Mouse (Mus musculus) spleen, postnatal 14 days (tissue): ENCODE measurements at regions not wholly inside any gene's neighbourhood (a gene's known extent, or its start where the extent isn't known, plus 50 kb on each side); places are given as distances from the start of the nearest gene placed in this dataset.
"Not testable (repeated sequence)": the region's sequence is repeated elsewhere in the genome, so short reads cannot be mapped to it uniquely, and the experiment has no call there.

Experiments
- DNase-seq, 2 experiments: peaks; one replicate each; pipeline ENCODE4 v3.0.0; 2021 to 2022; ENCODE audit warnings: low spot score in 2 of 2

- no peak for DNase-seq
These were observed 180.7 kb upstream of the Plxna2 start for GRCm38 (mm10) chr1:194437301-194437700.

DNA sequence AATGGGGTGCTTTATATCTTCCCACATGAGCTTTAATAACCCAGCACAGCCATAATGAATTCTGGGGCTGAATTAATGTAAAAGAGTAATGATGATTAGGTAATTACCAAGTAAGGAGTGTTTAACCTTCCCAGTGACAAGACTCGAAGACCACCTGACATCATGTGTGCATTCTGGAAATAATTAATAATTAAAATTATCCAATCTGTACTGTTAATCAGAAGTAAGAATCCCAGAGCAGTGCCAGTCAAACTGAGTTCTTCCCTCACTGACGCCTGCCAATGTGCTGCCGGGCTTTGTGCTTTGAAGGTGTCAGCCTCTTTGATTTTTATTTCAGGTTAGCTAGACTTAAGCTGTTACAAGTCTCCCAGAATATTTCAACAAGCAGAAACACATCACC, 183.0 kb upstream of the Plxna2 start:
- DNase-seq = no peak

- no peak for DNase-seq
These were observed 189.4 kb upstream of the Plxna2 start for GRCm38 (mm10) chr1:194428586-194428985.

- DNase-seq = no peak
These were observed 191.7 kb upstream of the Plxna2 start for GRCm38 (mm10) chr1:194426293-194426692.

GRCm38 (mm10) chr1:194424201-194424600, 193.8 kb upstream of the Plxna2 start:
- DNase-seq = no peak

- DNase-seq = no peak
These were observed 205.8 kb upstream of the Plxna2 start for GRCm38 (mm10) chr1:194412193-194412592.

DNA sequence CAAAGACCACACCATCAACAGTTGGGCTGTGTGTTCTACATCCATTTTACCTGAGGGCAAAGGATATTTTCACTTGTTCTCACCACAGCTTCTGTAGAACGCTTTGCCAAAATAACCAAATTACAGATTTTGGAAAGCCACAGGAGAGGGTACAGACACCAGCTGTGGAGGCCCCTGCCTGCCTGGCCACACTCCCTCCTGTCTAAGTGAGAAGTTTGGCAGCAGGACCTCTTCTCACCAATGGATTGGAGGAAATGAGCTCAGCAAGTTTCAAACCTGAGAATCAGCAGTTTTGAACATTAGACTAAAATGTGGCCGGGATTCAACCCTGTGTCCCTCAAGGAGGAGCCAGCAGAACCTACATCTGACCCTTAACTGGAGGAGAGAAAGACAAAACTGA, 206.2 kb upstream of the Plxna2 start:
- no peak for DNase-seq

DNA sequence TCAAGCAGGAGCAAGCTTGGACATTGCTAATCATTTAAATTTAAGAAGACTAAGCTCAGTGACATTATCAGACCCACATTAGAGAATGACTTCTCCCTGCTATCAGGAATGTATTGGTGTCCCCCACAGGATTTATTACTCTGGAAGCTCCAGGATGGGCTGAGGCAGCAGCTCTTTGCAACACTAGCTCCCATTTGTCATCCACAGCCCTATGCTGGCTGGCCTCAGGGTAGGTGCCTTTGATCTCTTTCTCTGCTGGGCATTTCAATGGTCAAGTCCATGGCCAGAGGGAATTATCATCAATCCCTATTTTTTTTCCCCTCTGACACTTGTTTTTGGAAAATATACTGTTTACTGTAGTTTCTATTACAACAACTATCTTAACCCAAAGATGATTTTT, 218.7 kb upstream of the Plxna2 start:
- DNase-seq = no peak

DNA sequence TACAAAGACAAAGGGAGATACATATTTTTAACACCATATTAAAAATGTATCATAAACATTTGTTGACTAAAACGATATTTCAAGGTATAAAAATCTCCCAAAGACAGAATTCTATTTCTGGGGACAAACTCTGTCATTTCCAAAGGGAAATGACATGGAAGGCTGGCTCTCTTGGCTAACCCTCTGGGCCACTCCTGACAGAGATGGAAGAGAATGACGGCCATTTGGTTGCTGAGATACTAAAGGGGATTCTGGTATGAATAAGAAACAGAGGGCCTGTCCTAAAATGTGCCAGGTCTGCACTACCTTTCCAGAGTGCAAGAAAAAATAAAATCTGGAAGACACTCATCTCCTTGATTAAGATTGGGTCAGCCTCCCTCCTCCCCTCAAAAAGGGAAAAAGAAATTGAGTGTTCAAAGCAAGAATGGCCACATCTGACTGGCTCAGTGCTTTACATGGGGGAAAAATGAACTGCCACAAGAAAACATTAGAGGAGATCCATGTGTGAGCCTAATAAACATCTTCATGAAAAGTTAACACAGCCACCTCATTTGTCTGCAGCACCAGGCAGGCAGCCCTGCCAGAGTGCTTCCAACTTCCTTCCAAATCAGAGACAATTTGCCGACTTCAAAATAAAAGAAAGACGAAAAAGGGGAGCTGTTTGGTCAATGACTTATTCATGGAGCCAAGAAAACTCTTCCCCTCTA, 221.1 kb upstream of the Plxna2 start:
- DNase-seq = no peak

GRCm38 (mm10) chr1:194393720-194394119, 224.3 kb upstream of the Plxna2 start:
- DNase-seq = no peak

DNA sequence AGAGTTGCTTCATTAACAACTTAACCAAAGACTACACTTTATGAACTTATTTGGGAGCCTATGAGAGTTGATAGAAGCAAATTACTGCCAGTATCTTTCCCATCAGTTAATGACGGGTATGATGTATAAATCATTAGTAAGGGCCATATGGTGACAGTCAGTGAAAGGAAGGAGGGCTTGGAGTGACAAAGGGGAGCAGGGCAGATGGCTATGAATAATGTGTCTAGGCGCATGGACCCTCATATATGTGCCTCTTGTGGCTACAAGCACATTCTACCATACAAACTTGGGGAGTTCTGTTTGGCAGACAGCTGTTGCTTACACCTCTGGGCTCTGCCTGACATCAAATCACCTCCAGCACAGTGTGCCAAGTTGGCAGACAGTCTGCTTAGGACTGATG, 227.8 kb upstream of the Plxna2 start:
- no peak for DNase-seq

- DNase-seq = no peak
These were observed 239.9 kb upstream of the Plxna2 start for GRCm38 (mm10) chr1:194378135-194378534.

DNA sequence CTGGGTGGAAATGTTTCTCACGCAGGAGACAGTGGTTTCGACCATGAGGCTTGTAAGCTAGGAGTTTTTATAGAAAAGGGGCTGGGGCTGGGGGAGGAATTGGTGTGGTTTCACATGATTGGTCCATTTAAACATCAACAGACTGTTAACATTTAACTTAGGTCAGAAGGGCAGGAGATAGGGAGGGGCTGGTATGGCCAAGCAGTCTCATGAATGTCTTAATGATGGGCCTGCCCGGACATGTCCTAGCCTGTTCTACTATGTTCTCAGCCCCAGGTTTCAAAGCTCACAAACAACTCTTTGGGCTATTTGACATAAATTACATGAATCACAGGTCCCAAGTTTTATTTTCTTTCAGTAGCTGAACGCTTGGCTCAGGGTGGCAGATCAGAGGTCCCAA, 244.5 kb upstream of the Plxna2 start:
- not testable (repeated sequence) for DNase-seq

GRCm38 (mm10) chr1:194363917-194364316, 254.1 kb upstream of the Plxna2 start:
- no peak for DNase-seq

DNA sequence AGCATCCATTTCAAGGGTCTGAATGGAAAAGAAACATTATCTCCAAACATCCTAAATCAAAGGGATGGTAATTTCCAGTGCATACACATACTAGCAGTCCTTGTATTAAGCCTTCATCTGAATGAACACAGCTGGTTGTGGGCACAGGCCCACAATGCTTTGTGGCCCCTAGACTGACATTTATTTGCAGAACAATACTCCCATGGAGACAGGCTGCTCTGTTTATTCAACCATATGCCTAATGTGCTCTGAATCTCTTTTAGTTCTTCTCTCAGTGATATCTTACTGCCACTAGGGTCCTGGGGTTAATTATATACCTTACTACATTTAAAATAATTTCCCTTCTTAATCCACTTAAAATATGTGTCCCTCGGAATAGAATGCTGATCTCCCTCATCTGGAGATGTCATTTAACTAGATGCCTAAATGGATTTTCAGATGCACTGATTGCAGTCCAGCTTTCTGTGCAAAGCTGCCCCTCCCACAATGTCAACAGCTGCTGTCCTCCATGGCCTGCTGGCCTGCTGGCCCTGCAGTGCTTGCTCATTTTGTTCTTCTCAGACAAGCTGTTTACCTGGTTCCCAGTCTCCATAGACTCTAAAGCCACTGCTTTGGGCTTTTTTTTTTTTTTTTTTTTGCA, 254.8 kb upstream of the Plxna2 start:
- DNase-seq = no peak

- no peak for DNase-seq
These were observed 255.7 kb upstream of the Plxna2 start for GRCm38 (mm10) chr1:194362298-194362697.

DNA sequence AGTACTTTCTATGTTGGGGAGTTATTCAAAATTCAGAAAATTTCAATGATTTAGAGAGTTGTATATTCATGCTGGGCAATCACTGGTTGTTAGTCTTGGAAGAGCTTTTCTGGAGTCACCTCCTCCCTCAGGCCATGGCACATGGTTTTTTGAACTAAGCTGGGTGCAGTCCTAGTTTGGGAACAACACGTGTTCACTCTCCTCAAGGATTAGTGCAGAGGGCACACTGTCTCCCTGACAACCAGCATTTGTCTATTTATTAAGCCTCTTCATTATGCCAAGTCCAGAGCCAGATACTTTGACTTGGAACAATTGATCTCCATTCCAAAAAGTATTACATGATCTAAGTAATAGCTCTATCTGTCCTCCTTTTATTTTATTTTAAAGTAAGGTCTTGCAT, 256.7 kb upstream of the Plxna2 start:
- no peak for DNase-seq

- no peak for DNase-seq
These were observed 263.5 kb upstream of the Plxna2 start for GRCm38 (mm10) chr1:194354332-194355120.

DNA sequence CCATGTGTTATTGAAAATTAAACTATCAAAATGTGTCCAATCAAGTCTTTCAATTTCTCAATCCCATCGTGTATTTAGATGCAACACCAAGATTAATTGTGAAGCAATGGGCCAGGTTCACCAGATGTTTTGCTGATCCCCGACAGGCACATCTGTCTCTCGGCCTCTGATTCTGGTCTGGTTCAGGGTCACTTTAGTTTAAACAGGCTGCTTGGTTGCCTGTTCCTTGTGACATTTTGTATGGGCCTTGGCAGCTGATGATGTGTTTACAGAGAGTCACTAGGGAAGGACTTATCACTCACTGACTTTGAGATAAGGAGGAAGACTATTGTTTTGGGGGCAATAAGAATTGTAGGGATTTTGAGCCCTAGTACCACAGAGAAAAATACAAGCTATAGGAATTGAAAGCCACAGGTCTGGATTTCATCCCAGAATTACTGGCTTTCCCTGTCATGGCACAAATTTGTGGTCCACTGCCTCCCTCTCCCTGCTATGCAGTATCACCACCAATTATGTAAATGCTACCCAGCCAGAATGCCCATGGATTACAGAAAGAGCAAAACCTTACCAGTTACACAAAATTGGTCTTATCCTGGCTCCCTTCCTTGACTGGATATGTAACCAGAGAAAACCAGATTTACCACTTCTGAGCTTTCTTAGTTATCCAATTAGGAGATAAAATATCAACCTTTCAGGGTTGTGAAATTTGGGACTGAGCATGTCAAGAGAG, 272.5 kb upstream of the Plxna2 start:
- DNase-seq = no peak

DNA sequence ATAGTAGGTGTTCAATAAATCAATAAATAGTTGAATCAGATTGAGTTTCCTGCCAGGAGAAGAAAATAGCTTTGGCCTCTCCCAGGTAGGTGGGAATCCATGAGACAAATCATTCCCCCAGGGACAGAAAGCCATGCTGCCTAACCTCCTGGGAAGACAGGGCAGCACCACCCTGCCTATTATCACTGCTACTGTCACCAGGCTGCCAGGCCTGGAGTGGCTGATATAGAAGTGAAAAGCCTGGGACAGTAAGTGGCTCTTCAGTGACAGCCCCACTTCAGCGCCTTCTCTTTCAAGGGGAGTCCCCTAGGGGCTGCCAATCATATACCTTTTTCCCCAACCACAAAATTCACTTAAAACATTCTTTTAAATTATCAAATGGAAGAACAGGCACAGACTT, 275.4 kb upstream of the Plxna2 start:
- no peak for DNase-seq

DNA sequence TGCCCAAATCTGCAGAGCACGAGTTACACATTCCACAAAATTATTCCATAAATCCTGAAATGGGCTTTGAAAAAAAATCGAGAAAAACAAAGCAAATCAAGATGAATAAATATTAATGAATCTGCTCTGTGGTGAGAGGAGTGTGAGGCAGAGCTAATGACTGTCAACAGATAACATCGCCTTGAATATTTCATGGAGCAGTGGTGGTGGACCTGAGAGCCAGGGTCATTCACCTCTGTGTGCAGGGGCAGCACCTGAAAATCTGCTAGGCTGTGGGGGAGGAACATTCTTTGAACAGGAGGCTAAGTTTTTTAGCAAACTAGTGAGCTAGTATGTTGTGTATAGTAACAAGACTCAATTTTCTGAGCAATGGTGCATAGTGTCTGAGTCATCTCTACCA, 276.3 kb upstream of the Plxna2 start:
- DNase-seq = no peak
